Comparison of ENCODE assay signal across 9 mouse cellular contexts in genomic region chr3:114031351-114032213, GRCm38 (mm10). TPM values are rescaled to one million over a fixed set of nuclear protein-coding genes. Genes with fewer than 3 reads are reported as not detected.
DNase-seq lines count a peak whose midpoint lies in the region; ATAC-seq and TF ChIP-seq lines count a peak whose summit lies in the region.
"Had no signal": no experiment of that assay in that cellular context is flagged by ENCODE, and none has a peak within 500 bp of the region (broad histone marks: within the 10 kb centered on the region; RNA-seq: fewer than 3 reads in every experiment).

No protein-coding gene starts in this region.

- H3K9ac ChIP-seq in liver, embryonic 14.5 days (replicated peaks) = no peak overlapping the region
- H3K9ac ChIP-seq in stomach, embryonic 16.5 days (ENCODE audit: low read length) = peak overlapping the region; percentile 65

- no peak for TF ChIP-seq CTCF in testis, adult 2 months (IDR thresholded peaks at IDR 0.05; ENCODE audit: control insufficient read depth, insufficient read depth, insufficient replicate concordance, low read depth, low read length)
- TF ChIP-seq CTCF in liver, embryonic 14.5 days (IDR thresholded peaks at IDR 0.05; ENCODE audit: low read depth) = no peak

- DNase-seq in gastrocnemius, postnatal 14 days = peak; percentile 3
- no peak for DNase-seq in gastrocnemius, adult 18-20 months (ENCODE audit: low spot score)
- no peak for DNase-seq in testis, postnatal 10 days (ENCODE audit: low spot score)
- peak; percentile 53 for DNase-seq in hindbrain, embryonic 10.5 days (ENCODE audit: low spot score)
- no peak for DNase-seq in liver, embryonic 14.5 days (ENCODE audit: low read depth in 3 of 3, low spot score in 3 of 3)
- DNase-seq in spleen, postnatal 10 days (ENCODE audit: low spot score in 2 of 2) = no peak

- peak overlapping the region; percentile 50 for H3K4me3 ChIP-seq in testis, adult 2 months (ENCODE audit: control insufficient read depth, low read depth, low read length)
- peak overlapping the region; percentile 63 for H3K4me3 ChIP-seq in hindbrain, embryonic 10.5 days
- peak overlapping the region; percentile 21 to 39; a peak in 3 of 4 replicates for H3K4me3 ChIP-seq in liver, embryonic 14.5 days (ENCODE audit: insufficient read depth in 1 of 2, low read depth in 2 of 2, low read length in 2 of 2)
- H3K4me3 ChIP-seq in stomach, embryonic 16.5 days (replicated peaks; ENCODE audit: low read length) = peak overlapping the region; percentile 65

- no peak overlapping the region for H3K27ac ChIP-seq in testis, adult 2 months (ENCODE audit: control insufficient read depth, insufficient read depth, low read depth, low read length)
- H3K27ac ChIP-seq in hindbrain, embryonic 10.5 days = peak overlapping the region; percentile 86
- no peak overlapping the region for H3K27ac ChIP-seq in liver, embryonic 14.5 days
- no peak overlapping the region for H3K27ac ChIP-seq in stomach, embryonic 16.5 days (ENCODE audit: low read length)

- intact Hi-C loops in gastrocnemius, postnatal 14 days (cut with DNase I; ENCODE audit: low total_unique reads) = no loop called here

- ATAC-seq in liver, embryonic 14.5 days (ENCODE audit: insufficient read depth) = no peak
- peak; percentile 54; the same call in 1 of the 2 replicates for ATAC-seq in stomach, embryonic 16.5 days (ENCODE audit: insufficient read depth, low FRiP score)

- no peak for TF ChIP-seq EP300 in liver, embryonic 14.5 days (IDR thresholded peaks at IDR 0.05; ENCODE audit: low read depth)

- H3K4me2 ChIP-seq in liver, embryonic 14.5 days (ENCODE audit: low read depth) = peak overlapping the region; percentile 47
- peak overlapping the region; percentile 77 for H3K4me2 ChIP-seq in stomach, embryonic 16.5 days (ENCODE audit: low read depth, low read length)

- peaks cover 8% of the 10 kb centered on the region; the same call in 1 of the 2 replicates for H3K4me1 ChIP-seq in testis, adult 2 months (ENCODE audit: control insufficient read depth, insufficient read depth, low read length)
- peaks cover 18% of the 10 kb centered on the region for H3K4me1 ChIP-seq in hindbrain, embryonic 10.5 days (replicated peaks)
- no peaks in the 10 kb centered on the region for H3K4me1 ChIP-seq in liver, embryonic 14.5 days (replicated peaks; ENCODE audit: control insufficient read depth in 2 of 2, insufficient read depth in 2 of 2, low read length in 1 of 2)
- H3K4me1 ChIP-seq in stomach, embryonic 16.5 days (ENCODE audit: control insufficient read depth, insufficient read depth, low read length) = peaks cover 3% of the 10 kb centered on the region; the same call in 1 of the 2 replicates

- no peak for TF ChIP-seq POLR2A in testis, adult 2 months (IDR thresholded peaks at IDR 0.05; ENCODE audit: control insufficient read depth, low read depth, low read length)

- no peaks in the 10 kb centered on the region; the same call in 1 of the 2 replicates for H3K27me3 ChIP-seq in testis, adult 2 months (ENCODE audit: control insufficient read depth, insufficient read depth, low read length)
- H3K27me3 ChIP-seq in hindbrain, embryonic 10.5 days (ENCODE audit: insufficient read depth, poor library complexity, severe bottlenecking) = no peaks in the 10 kb centered on the region
- peaks cover 7% of the 10 kb centered on the region for H3K27me3 ChIP-seq in liver, embryonic 14.5 days (ENCODE audit: control insufficient read depth, insufficient read depth, low read length)
- no peaks in the 10 kb centered on the region for H3K27me3 ChIP-seq in stomach, embryonic 16.5 days (ENCODE audit: control insufficient read depth, insufficient read depth, low read length)

- H3K36me3 ChIP-seq in testis, adult 2 months (ENCODE audit: control insufficient read depth, insufficient read depth, low read length) = no peaks in the 10 kb centered on the region
- no peaks in the 10 kb centered on the region for H3K36me3 ChIP-seq in hindbrain, embryonic 10.5 days
- H3K36me3 ChIP-seq in liver, embryonic 14.5 days (replicated peaks; ENCODE audit: control insufficient read depth, insufficient read depth, low read depth) = no peaks in the 10 kb centered on the region
- H3K36me3 ChIP-seq in stomach, embryonic 16.5 days (ENCODE audit: control insufficient read depth, insufficient read depth, low read length) = no peaks in the 10 kb centered on the region

- WGBS in hindbrain, embryonic 10.5 days = 2% methylated on average over 21 of the region's 21 CpGs
- WGBS in liver, embryonic 14.5 days (ENCODE audit: insufficient replicate concordance) = 3% methylated on average over 18 of the region's 21 CpGs
- WGBS in stomach, embryonic 16.5 days = 2% methylated on average over 21 of the region's 21 CpGs

- no peaks in the 10 kb centered on the region for H3K9me3 ChIP-seq in hindbrain, embryonic 10.5 days
- H3K9me3 ChIP-seq in liver, embryonic 14.5 days (ENCODE audit: control insufficient read depth, low read length) = no peaks in the 10 kb centered on the region
- H3K9me3 ChIP-seq in stomach, embryonic 16.5 days (replicated peaks; ENCODE audit: control insufficient read depth, low read length) = no peaks in the 10 kb centered on the region

RNA-seq across cellular contexts. Expression of gene Col11a1, which starts 1.2 kb away (rescaled TPM):
- total RNA-seq in gastrocnemius, postnatal 14 days (2021) = 10 to 100 TPM; 32.4 to 35.3 TPM
- total RNA-seq in gastrocnemius, adult 18-20 months (2021) = 1 to 10 TPM in 1 of 2 experiments, under 1 TPM in 1; 0.66 to 1.2 TPM
- 0.25 and 0.28 TPM in 2 replicates for polyA plus RNA-seq in testis, adult 2 months (2012; rRNA removed)
- 12.3 and 18.6 TPM in 2 replicates for polyA plus RNA-seq in hindbrain, embryonic 10.5 days (2016; fragmentation: Nextera tagmentation; extraction: Ambion mirVana)
- 0.90 and 1.6 TPM in 2 replicates for polyA plus RNA-seq in liver, embryonic 14.5 days (2012; rRNA removed)
- 1.1 TPM in 2 replicates for polyA plus RNA-seq in liver, embryonic 14.5 days (2014; fragmentation: Nextera tagmentation; extraction: Ambion mirVana)
- 16.4 and 18.1 TPM in 2 replicates for polyA plus RNA-seq in stomach, embryonic 16.5 days (2015; fragmentation: Nextera tagmentation; extraction: Ambion mirVana)
- total RNA-seq: MEL had no signal

Comparison
In these comparisons a context has a peak if more than half of its experiments do, and no peak if none do; other contexts are left out.
1. DNase-seq: peak in gastrocnemius, postnatal 14 days (single experiment) and hindbrain, embryonic 10.5 days (single experiment); none in gastrocnemius, adult 18-20 months (single experiment), testis, postnatal 10 days (single experiment), liver, embryonic 14.5 days (0 of 3) and spleen, postnatal 10 days (0 of 2).
2. Peak in every context shown above with its lines, with median percentiles within 50 percentile points of each other: H3K4me3 ChIP-seq.